Mouse (Mus musculus): ENCODE data around the gene Gadl1. TPM values are rescaled to one million over a fixed set of nuclear protein-coding genes. Genes with fewer than 3 reads are reported as not detected.

Gadl1 gene
- polyA plus RNA-seq (2015; fragmentation: Nextera tagmentation; extraction: Ambion mirVana) = 0.30 and 0.53 TPM in 2 replicates

DNA sequence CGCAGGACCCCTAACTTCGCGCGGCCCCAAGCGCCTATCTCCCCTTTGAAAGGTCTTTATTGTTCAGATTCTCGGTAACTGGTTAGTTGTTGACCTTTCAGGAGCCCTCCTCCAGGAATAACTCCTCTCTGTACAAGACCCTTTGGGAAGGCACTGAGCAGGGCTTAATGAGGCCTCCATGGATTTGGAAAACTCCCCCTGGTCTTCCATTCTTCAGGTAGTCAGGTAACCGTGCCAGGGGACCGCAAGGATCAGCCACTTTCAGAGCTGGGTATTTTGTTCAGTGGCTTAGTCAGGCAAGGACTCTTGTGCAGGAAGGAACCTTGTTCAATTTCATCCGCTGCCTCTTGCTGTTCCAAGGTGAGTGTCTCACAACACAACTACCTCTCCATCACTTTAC is at the start of gene Gadl1:
Gene Gadl1 (plus strand): TSS at position 301 of the 400 bp plus-strand sequence.
- H3K4me2 ChIP-seq = no peak within 1 kb of the TSS
- no peak within 1 kb of the TSS for H3K9ac ChIP-seq
- no peaks in the 10 kb centered on the region for H3K9me3 ChIP-seq
- no peaks in the 10 kb centered on the region for H3K27me3 ChIP-seq
- H3K4me3 ChIP-seq = no peak within 1 kb of the TSS
- no peak for ATAC-seq (ENCODE audit: low read depth)
- no peak within 1 kb of the TSS for H3K27ac ChIP-seq (replicated peaks)
- WGBS = 67% methylated on average over 9 of the region's 9 CpGs
- no peaks in the 10 kb centered on the region for H3K36me3 ChIP-seq
- H3K4me1 ChIP-seq (replicated peaks) = peaks cover 7% of the 10 kb centered on the region

DNA sequence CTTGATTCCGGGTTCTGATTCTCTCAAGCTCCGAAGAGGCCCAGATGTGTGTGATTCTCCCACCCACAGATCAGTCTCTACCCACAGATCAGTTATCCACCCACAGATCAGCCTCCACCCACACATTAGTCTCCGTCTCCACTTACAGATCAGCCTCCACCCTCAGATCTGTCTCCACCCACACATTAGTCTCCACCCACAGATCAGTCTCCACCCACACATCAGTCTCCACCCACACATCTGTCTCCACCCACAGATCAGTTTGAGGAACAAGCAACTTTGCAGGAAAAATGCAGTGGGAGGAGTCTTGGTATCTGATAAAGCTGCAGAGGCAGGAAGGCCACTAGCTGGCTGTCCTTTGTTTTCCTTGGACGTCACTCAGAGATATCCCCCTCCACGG is 46.5 kb upstream of the Gadl1 start:
- no peaks in the 10 kb centered on the region for H3K27me3 ChIP-seq
- no peak for ATAC-seq (ENCODE audit: low read depth)
- H3K27ac ChIP-seq (replicated peaks) = no peak overlapping the region
- no peak overlapping the region for H3K9ac ChIP-seq
- H3K4me1 ChIP-seq (replicated peaks) = no peaks in the 10 kb centered on the region
- H3K36me3 ChIP-seq = no peaks in the 10 kb centered on the region
- no peaks in the 10 kb centered on the region for H3K9me3 ChIP-seq
- H3K4me3 ChIP-seq = no peak overlapping the region
- 77% methylated on average over 5 of the region's 5 CpGs for WGBS
- H3K4me2 ChIP-seq = no peak overlapping the region

DNA sequence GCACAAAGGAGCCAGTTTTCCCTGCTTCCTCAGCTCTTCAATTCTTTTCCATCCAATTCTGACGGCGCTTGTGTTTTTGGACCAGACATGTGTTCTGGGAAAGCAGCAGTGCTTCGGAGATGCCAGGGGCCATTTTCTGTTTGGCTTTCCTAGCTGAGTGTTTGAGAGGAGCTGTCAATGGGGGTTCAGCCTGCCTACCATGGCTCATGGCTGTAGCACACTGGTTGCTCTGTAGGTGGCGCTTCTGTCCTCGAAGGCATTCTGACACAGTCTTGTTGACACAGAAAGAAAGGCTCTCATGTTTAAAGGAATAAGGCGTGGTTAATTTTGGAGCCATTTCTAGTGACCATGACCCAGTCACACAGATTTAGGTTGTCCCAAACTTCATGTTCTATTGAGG is 45.9 kb upstream of the Gadl1 start:
- H3K9me3 ChIP-seq = no peaks in the 10 kb centered on the region
- no peaks in the 10 kb centered on the region for H3K27me3 ChIP-seq
- H3K4me1 ChIP-seq (replicated peaks) = no peaks in the 10 kb centered on the region
- H3K4me2 ChIP-seq = no peak overlapping the region
- WGBS = 85% methylated on average over 6 of the region's 6 CpGs
- ATAC-seq (ENCODE audit: low read depth) = no peak
- no peak overlapping the region for H3K27ac ChIP-seq (replicated peaks)
- no peak overlapping the region for H3K4me3 ChIP-seq
- no peaks in the 10 kb centered on the region for H3K36me3 ChIP-seq
- H3K9ac ChIP-seq = no peak overlapping the region

DNA sequence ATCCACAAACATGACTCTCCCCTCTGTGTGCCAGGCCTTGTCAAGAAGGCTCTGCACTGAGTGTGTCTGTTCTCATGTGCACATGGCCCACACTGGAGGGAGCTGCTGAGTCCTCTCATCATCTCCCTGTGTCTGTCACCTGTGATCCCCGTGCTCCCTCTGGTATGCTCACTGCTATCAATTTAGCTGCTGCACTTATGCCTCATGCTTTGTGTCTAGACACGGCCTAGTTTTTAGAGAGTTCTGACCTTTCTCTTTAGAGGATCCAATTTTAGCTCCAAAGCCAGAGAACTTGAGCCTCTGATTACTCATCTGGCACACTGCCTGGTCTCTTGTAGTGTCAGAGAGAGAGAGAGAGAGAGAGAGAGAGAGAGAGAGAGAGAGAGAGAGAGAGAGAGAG is 42.0 kb upstream of the Gadl1 start:
- Histone ChIP-seq H3K27me3 (no peaks in the 10 kb centered on the region), H3K4me3 (no peak overlapping the region), H3K9ac (no peak overlapping the region), H3K36me3 (no peaks in the 10 kb centered on the region), H3K27ac (replicated peaks) (no peak overlapping the region), H3K9me3 (no peaks in the 10 kb centered on the region), H3K4me1 (replicated peaks) (no peaks in the 10 kb centered on the region), H3K4me2 (no peak overlapping the region)
- no peak for ATAC-seq (ENCODE audit: low read depth)
- WGBS = 56% methylated on average over 2 of the region's 2 CpGs

DNA sequence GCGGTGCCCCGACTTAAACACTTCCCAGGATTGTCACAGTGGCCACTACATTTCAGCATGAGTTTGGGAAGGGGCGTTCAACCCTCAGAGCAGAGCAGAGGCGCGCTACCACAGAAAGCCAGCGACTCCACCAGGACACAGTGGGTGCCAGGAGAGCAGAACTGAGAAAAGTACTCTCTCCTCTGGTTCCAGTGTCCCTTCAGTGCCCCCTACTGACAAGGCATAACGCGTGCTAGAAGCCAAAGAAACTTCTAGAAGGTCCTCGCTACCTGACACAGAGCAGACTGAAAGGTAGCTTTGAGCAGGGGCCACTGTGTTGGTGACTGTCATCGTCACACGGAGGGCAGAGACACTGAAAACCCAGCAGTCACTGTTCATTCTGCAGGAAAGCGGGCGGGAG is 39.1 kb upstream of the Gadl1 start:
- H3K4me2 ChIP-seq = no peak overlapping the region
- H3K27me3 ChIP-seq = no peaks in the 10 kb centered on the region
- H3K9ac ChIP-seq = no peak overlapping the region
- H3K27ac ChIP-seq (replicated peaks) = no peak overlapping the region
- 90% methylated on average over 13 of the region's 13 CpGs for WGBS
- H3K4me3 ChIP-seq = no peak overlapping the region
- H3K4me1 ChIP-seq (replicated peaks) = no peaks in the 10 kb centered on the region
- no peaks in the 10 kb centered on the region for H3K9me3 ChIP-seq
- no peaks in the 10 kb centered on the region for H3K36me3 ChIP-seq
- ATAC-seq (ENCODE audit: low read depth) = no peak

DNA sequence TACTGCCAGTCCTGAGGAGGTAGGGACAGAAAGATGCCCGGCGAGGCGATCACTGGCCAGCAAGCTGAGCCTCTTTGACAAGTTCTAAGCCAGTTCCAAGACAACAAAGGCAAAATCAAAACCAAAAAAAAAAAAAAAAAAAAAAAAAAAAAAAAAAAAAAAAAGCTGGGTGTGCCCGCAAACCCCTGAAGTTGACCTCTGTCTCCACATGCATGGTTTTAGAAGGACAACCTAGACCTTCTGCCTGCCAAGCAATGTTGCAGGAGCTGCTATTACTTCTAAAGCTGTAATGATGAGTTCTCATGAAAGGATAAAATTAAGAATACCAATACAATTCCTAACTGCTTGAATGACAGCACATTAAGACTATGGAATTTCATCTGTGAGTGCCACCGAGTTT is 38.6 kb upstream of the Gadl1 start:
- no peak overlapping the region for H3K4me3 ChIP-seq
- H3K27me3 ChIP-seq = no peaks in the 10 kb centered on the region
- H3K4me1 ChIP-seq (replicated peaks) = no peaks in the 10 kb centered on the region
- WGBS = 95% methylated on average over 5 of the region's 5 CpGs
- H3K36me3 ChIP-seq = no peaks in the 10 kb centered on the region
- no peaks in the 10 kb centered on the region for H3K9me3 ChIP-seq
- no peak overlapping the region for H3K4me2 ChIP-seq
- no peak overlapping the region for H3K27ac ChIP-seq (replicated peaks)
- no peak overlapping the region for H3K9ac ChIP-seq
- no peak for ATAC-seq (ENCODE audit: low read depth)

DNA sequence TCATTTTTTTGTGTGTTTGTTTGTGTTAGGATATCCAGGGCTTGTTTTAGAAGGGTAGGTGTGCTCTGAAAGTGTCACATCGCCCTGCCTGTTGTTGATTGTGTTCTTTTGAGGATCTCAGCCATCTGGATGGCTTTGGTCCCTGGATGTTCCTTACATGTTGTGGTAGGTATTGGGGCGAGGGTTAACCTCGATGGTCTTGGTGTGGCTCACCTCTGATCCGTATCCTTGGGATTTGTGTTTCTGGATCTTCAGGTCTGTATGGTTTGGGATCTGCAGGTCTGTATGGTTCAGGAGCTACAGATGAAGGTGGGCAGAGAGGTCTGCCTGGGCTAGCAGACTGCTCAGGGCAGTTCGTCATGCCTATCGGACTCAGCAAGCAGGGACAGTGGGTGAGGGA is 28.8 kb upstream of the Gadl1 start:
- H3K4me3 ChIP-seq = no peak overlapping the region
- 94% methylated on average over 6 of the region's 6 CpGs for WGBS
- no peak overlapping the region for H3K27ac ChIP-seq (replicated peaks)
- H3K27me3 ChIP-seq = no peaks in the 10 kb centered on the region
- ATAC-seq (ENCODE audit: low read depth) = no peak
- H3K36me3 ChIP-seq = no peaks in the 10 kb centered on the region
- no peak overlapping the region for H3K9ac ChIP-seq
- H3K4me1 ChIP-seq (replicated peaks) = no peaks in the 10 kb centered on the region
- H3K4me2 ChIP-seq = no peak overlapping the region
- H3K9me3 ChIP-seq = peaks cover 5% of the 10 kb centered on the region; the same call in 1 of the 2 replicates

DNA sequence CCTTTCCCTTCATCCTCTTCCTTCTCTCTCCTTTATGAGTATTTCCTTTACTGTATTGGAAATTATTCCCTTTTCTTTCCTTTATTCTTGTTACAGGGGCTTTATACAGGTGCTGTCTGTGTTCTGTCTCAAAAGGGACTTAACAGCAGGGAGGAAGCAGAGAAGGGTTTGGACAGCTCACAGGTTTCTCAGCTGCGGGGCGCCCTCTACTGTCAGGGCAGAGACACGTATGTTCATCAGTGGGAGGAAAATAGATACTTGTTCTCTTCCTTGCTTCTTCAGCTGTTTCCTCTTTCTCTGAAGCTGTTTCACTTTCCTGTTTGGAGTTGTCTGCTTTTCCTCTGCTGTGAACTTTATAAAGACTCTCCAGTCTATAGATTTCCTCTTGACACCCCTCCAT is 28.1 kb upstream of the Gadl1 start:
- no peaks in the 10 kb centered on the region for H3K27me3 ChIP-seq
- H3K4me2 ChIP-seq = no peak overlapping the region
- H3K4me1 ChIP-seq (replicated peaks) = no peaks in the 10 kb centered on the region
- H3K9me3 ChIP-seq = peaks cover 5% of the 10 kb centered on the region; the same call in 1 of the 2 replicates
- 85% methylated on average over 3 of the region's 3 CpGs for WGBS
- ATAC-seq (ENCODE audit: low read depth) = no peak
- no peak overlapping the region for H3K27ac ChIP-seq (replicated peaks)
- no peaks in the 10 kb centered on the region for H3K36me3 ChIP-seq
- H3K4me3 ChIP-seq = no peak overlapping the region
- H3K9ac ChIP-seq = no peak overlapping the region

DNA sequence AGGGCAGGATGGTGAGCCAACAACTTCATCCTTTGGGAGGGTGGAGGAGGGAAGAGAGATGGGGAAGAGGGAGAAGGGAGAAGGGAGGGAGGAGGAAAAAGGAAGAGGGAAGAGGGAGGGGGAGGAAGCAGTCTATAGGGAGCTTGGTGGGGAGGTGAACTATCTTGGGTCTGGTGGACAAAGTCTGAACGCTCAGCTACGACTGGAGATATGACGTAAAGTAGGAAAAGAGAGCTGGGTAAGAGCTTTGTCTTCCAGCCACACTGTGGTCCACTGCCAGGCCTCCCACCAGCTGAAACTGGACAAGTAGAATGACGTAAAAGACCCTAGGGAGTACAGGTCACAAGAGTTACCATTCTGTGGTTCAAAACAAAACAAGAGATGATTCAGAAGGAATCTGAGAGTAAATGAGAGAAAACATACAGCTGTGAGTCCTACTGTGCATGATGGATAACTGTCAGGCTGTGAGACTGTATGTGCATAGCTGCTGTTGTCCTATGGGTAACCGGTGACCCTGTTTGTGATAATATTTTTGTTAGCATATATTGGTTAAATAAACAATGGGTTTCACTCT is 26.5 kb upstream of the Gadl1 start:
- Histone ChIP-seq H3K4me1 (replicated peaks) (no peaks in the 10 kb centered on the region), H3K4me2 (no peak overlapping the region), H3K27ac (replicated peaks) (no peak overlapping the region), H3K9ac (no peak overlapping the region), H3K9me3 (no peaks in the 10 kb centered on the region), H3K4me3 (no peak overlapping the region), H3K36me3 (no peaks in the 10 kb centered on the region), H3K27me3 (no peaks in the 10 kb centered on the region)
- 76% methylated on average over 5 of the region's 5 CpGs for WGBS
- no peak for ATAC-seq (ENCODE audit: low read depth)

DNA sequence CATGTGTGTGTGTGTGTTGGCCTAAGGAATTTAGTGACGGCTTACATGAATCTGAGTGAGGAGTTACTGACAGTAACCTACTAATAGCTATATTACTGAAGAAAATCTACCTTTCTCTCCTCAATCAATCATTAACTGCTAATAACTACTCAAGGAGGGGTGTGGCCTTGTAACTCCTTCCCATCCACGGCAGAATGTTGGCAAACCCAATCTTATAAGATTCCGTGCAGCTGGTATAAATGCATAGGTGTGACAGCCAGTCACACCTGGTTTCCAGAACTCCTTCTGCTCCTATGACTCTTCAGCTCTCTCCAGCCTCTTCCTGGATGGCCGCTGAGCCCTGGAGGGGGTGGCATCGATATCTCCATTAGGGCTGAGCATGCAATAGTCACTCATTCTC is 25.8 kb upstream of the Gadl1 start:
- ATAC-seq (ENCODE audit: low read depth) = no peak
- H3K4me2 ChIP-seq = no peak overlapping the region
- H3K4me1 ChIP-seq (replicated peaks) = no peaks in the 10 kb centered on the region
- H3K4me3 ChIP-seq = no peak overlapping the region
- no peak overlapping the region for H3K9ac ChIP-seq
- H3K27ac ChIP-seq (replicated peaks) = no peak overlapping the region
- H3K27me3 ChIP-seq = no peaks in the 10 kb centered on the region
- H3K36me3 ChIP-seq = no peaks in the 10 kb centered on the region
- WGBS = 94% methylated on average over 5 of the region's 5 CpGs
- no peaks in the 10 kb centered on the region for H3K9me3 ChIP-seq

DNA sequence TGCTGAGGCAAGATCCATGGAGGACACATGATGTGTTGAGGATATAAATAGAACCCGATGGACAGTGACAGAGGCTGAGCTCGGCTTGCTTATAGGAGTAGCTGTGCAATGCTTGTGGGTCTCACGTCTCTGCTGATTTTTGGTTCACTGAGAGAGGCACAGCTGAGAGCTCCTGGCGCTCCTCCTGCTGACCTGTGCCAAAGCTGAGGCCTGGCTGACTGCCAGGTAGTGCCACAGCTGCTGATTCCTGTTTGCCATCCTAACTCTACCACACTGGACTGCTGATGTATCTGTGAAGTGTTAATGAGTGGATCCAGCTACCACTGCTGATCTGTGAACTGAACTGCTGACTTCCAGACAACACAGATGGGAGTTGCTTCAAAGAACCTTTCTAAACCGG is 21.7 kb upstream of the Gadl1 start:
- Histone ChIP-seq H3K9ac (no peak overlapping the region), H3K4me2 (no peak overlapping the region), H3K27ac (replicated peaks) (no peak overlapping the region), H3K36me3 (no peaks in the 10 kb centered on the region), H3K4me3 (no peak overlapping the region), H3K4me1 (replicated peaks) (no peaks in the 10 kb centered on the region), H3K27me3 (no peaks in the 10 kb centered on the region), H3K9me3 (no peaks in the 10 kb centered on the region)
- ATAC-seq (ENCODE audit: low read depth) = no peak
- WGBS = 80% methylated on average over 5 of the region's 5 CpGs

DNA sequence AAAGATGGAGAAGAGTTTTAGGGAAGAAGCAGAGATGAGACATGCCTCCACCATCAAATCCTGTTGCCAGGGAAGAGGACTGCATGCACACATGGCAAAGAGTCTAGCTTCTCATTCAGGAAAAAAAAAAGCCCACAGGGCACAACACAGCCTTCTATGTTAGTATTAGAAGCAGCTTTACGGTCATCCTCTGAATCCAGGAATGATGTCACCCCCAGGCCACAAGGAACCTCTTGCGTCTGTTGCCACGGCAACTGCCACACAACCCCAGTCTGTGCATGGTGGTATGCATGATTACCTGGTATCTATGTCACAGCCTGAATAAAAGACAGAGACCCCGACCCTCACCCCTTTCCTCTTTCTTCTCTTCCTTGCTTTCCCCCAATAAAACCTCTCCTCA is 16.1 kb upstream of the Gadl1 start:
- ATAC-seq (ENCODE audit: low read depth) = no peak
- Histone ChIP-seq H3K36me3 (no peaks in the 10 kb centered on the region), H3K9ac (no peak overlapping the region), H3K27me3 (no peaks in the 10 kb centered on the region), H3K4me3 (no peak overlapping the region), H3K9me3 (peaks cover 6% of the 10 kb centered on the region; the same call in 1 of the 2 replicates), H3K4me2 (no peak overlapping the region), H3K4me1 (replicated peaks) (0 out of 2 replicates have a peak, but pooled peaks cover 5% of the 10 kb centered on the region), H3K27ac (replicated peaks) (no peak overlapping the region)
- WGBS = 57% methylated on average over 4 of the region's 4 CpGs

DNA sequence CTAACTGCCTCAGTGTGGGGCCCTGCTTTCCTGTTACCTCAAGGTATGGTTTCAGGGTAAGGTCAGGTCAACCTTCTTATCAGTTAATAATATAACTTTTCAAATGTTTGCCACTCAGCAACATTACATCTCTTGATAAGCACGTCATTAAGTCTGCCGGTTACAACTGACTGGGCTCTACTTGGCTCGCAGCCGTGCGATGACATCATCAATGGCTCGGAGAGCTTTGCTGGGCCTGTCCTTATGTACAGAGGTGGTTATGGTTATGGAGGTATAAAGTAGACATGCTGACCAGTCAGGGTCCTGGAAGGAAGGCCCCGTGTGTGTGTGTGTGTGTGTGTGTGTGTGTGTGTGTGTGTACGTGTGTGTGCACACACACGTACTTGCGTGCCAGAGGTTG is 15.3 kb upstream of the Gadl1 start:
- Histone ChIP-seq H3K9ac (no peak overlapping the region), H3K4me3 (no peak overlapping the region), H3K4me2 (no peak overlapping the region), H3K27me3 (no peaks in the 10 kb centered on the region), H3K27ac (replicated peaks) (no peak overlapping the region), H3K4me1 (replicated peaks) (0 out of 2 replicates have a peak, but pooled peaks cover 5% of the 10 kb centered on the region), H3K9me3 (peaks cover 6% of the 10 kb centered on the region; the same call in 1 of the 2 replicates), H3K36me3 (no peaks in the 10 kb centered on the region)
- ATAC-seq (ENCODE audit: low read depth) = no peak
- WGBS = 95% methylated on average over 10 of the region's 10 CpGs

All from neural tube, embryonic 13.5 days (tissue).